Mouse (Mus musculus) colon, adult 2 months (tissue): ENCODE results near the gene Rd3l. TPM values are rescaled to one million over a fixed set of nuclear protein-coding genes. Genes with fewer than 3 reads are reported as not detected.

Source experiments
- polyA plus RNA-seq: library from polyadenylated mRNA; depleted of rRNA; stranded (reverse); fragments of >200 nt; gene quantifications from 2 replicates; pipeline ENCODE4 v1.2.3, GENCODE M21; 2012; rRNA removed

Rd3l gene
- polyA plus RNA-seq: 0.13 TPM in 1 of 2 replicates, not detected in the other

GRCm38 (mm10) chr12:111980887-111981367 is at the start of gene Rd3l:
Gene Rd3l, minus strand, starts transcription at chr12:111981317.

GRCm38 (mm10) chr12:111971231-111971686 is 9.9 kb downstream of the Rd3l start, which contains the start of gene Tdrd9:
Gene Tdrd9, plus strand, starts transcription at chr12:111971559.

GRCm38 (mm10) chr12:111966683-111967173 is 14.4 kb downstream of the Rd3l start, which contains the start of gene Atp5mpl:
Gene Atp5mpl, minus strand, starts transcription at chr12:111966977.

Other genes with a start within 250 kb of the Rd3l start
- gene Klc1, start 222.5 kb downstream of the Rd3l start, polyA plus RNA-seq: 102 and 104 TPM in 2 replicates
- gene Xrcc3, start 167.4 kb downstream of the Rd3l start, polyA plus RNA-seq: 6.7 and 7.9 TPM in 2 replicates
- 45.8 and 54.2 TPM in 2 replicates for gene Zfyve21, start 167.1 kb downstream of the Rd3l start, polyA plus RNA-seq
- 23.8 and 25.4 TPM in 2 replicates for gene Ppp1r13b, start 73.2 kb downstream of the Rd3l start, polyA plus RNA-seq
- gene Atp5mpl, start 14.3 kb downstream of the Rd3l start, polyA plus RNA-seq: 22.8 and 39.5 TPM in 2 replicates
- 0.02 and 0.13 TPM in 2 replicates for gene Tdrd9, start 9.8 kb downstream of the Rd3l start, polyA plus RNA-seq
- 81.5 and 104 TPM in 2 replicates for gene Aspg, start 125.4 kb upstream of the Rd3l start, polyA plus RNA-seq
- gene Kif26a, start 164.9 kb upstream of the Rd3l start, polyA plus RNA-seq: 13.6 and 16.9 TPM in 2 replicates